Mouse (Mus musculus) layer of hippocampus, adult 6 months (tissue): ENCODE results near the gene Gdf5. TPM values are rescaled to one million over a fixed set of nuclear protein-coding genes. Genes with fewer than 3 reads are reported as not detected.

Experiments used
- long read RNA-seq, 2 experiments: library from polyadenylated mRNA; unstranded; transcript quantifications; one replicate each; pipeline ENCODE4 v2.0.0; 2019 to 2020
- polyA plus RNA-seq: library from polyadenylated mRNA; unstranded; fragments of <200 nt; fragmentation: Nextera tagmentation; gene quantifications from 2 replicates; pipeline ENCODE4 v1.2.3, GENCODE M21; 2021

The Gdf5 gene
- polyA plus RNA-seq: 0.09 and 0.51 TPM in 2 replicates
- long read RNA-seq, experiment 1: 0 reads
- long read RNA-seq, experiment 2, partial matches to known transcripts: 0 of 1 reads
- long read RNA-seq, experiment 2, other reads (novel, unspliced or antisense): 0 of 1 reads

DNA sequence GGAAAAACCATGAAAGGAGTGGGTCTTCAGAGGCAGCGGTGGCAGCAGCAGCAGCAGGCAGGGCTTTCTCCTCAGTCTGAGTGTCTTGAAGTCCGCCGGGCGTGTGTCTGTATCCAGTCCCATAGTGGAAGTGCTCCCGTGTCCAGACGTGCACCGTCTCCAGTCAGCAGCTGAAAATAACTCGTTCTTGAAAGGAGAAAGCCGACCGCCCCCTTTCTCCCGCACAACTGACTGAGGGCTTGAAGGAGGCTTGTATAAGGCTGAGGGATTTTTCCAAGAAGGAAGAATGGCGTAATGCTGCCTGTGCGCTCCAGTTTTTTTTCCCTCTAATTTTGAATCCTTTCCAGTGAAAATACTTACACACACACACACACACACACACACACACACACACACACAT, at the start of gene Gdf5:
TSS of gene Gdf5 (minus strand) at position 244 of the 400 bp plus-strand sequence.

DNA sequence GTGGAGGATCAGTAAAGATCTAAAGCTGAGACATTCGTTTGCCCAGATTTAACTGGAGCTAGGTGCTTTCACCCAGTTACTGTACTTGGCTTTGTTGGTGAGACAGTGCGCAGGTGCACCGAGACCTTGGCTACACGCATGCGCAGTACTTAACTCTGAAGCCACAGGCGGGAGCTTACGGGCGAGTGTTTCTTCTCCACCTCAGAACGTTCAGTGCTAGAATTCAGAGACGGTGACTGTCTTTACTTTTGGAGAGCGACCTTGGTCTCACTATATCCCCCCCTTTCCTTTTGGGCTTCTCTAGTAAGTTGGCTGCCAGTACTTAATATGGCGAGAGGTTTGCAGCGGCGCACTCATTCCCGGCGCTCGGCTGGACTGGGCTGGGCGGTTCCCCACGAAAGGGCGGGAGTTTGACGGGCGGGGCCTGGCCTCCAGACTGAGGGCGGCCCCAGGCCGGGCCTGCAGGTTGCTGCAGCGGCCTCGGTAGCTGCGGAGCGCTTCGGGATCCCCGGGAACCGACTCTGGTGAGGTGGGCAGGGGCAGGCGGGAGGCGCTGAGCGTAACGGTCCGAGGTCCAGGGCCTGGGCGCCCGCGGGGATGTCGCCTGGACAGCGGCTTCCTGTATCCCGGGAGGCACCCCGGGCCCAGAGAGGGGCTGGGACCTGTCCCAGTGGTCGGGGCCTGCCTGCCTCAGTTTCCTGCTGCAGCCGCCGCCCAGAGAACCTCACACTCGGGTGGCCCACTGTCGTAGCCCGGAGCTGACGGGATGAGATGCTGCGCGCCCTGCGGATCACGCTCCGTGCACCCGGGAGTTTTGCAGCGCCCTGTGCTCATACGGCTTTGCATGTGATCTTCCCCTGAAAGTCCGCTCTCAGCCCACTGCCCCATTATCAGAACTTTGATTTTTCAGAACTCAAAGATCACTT, 11.2 kb upstream of the Gdf5 start, which contains the start of gene Cep250:
TSS of gene Cep250 (plus strand) at position 325 of the 926 bp plus-strand sequence.

DNA sequence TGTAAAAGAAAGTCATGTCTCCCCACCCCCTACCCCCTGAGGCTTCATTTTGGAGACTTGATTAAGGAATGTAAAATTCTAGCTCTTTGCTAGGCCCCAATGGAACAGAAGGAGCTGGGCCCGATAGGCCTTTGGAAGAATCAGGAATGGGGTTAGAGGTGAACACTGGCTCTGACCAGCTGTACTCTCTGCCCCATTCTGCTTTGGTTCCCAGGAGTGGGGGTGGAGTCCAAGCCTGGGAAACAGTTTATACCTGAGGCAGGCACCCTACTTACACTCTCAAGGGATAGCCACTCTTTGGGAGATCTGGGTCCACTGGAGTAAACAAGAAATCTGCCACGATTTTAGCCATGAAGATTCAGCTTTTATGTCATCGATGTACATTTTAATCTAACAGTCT, 4.5 kb downstream of the Gdf5 start, which contains the start of gene Gm15557:
TSS of gene Gm15557 (plus strand) at position 48 of the 400 bp plus-strand sequence.

DNA sequence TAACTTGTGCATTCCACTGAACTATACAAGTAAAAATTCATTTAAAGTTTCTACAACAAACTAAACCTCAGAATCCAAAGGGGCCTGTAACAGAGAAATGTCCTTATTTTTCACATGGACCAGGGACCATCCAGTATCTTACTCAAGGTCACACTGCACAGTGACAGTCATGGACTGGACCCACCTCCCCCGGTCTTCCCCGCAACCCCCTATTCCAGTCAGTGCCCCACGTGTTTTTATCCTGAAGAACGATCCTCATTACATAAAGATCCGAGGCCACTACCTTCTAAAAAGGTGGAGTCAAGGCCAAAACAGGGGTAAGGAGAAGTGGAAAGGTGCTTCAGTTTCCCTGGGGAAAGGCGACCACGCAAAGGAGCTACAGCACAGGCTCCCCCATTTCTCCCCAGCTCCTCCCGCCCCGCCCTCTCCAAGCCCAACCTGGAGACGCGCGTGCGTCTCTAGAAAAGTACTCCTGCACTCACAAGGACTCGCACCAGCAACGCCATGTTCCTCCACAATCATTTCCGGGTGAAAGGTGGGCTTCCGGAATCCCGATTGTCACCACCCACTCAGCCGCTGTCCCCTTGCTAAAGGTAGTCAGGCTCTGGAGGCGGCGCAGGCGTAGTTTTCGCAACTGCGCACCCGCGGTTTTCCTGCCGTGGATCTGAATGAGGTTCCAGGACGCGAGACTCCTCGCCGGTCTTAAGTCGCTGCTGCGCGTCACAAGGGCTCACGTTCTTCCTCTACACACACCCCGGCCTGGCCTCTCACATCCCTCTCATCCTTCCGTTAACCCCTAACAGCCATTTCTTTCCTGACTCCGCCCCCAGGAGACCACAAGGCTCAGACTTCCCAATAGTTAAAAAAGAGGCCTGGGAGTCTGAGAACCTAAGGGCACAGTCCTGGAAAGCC, 15.4 kb downstream of the Gdf5 start, which contains the start of gene Uqcc1:
TSS of gene Uqcc1 (minus strand) at position 780 of the 912 bp plus-strand sequence.

Other genes with a start within 250 kb of the Gdf5 start
- gene Edem2, start 215.9 kb downstream of the Gdf5 start, polyA plus RNA-seq: 25.6 and 26.2 TPM in 2 replicates
- not detected in 2 replicates for gene Gm17581, start 209.5 kb downstream of the Gdf5 start, polyA plus RNA-seq
- 0.56 and 0.78 TPM in 2 replicates for gene Procr, start 194.2 kb downstream of the Gdf5 start, polyA plus RNA-seq
- 2.3 and 2.6 TPM in 2 replicates for gene Mmp24, start 170.0 kb downstream of the Gdf5 start, polyA plus RNA-seq
- 105 and 107 TPM in 2 replicates for gene BC029722, start 125.9 kb downstream of the Gdf5 start, polyA plus RNA-seq
- 103 and 105 TPM in 2 replicates for gene Eif6, start 118.4 kb downstream of the Gdf5 start, polyA plus RNA-seq
- gene Fam83c, start 110.5 kb downstream of the Gdf5 start, polyA plus RNA-seq: 0.04 TPM in 1 of 2 replicates, not detected in the other
- 68.7 and 69.3 TPM in 2 replicates for gene Uqcc1, start 15.1 kb downstream of the Gdf5 start, polyA plus RNA-seq
- not detected in 2 replicates for gene Gm15557, start 4.6 kb downstream of the Gdf5 start, polyA plus RNA-seq
- 4.6 and 4.7 TPM in 2 replicates for gene Cep250, start 11.1 kb upstream of the Gdf5 start, polyA plus RNA-seq
- gene 6430550D23Rik, start 62.6 kb upstream of the Gdf5 start, polyA plus RNA-seq: 0.35 and 0.45 TPM in 2 replicates
- gene Ergic3, start 62.7 kb upstream of the Gdf5 start, polyA plus RNA-seq: 459 and 479 TPM in 2 replicates
- not detected in 2 replicates for gene Fer1l4, start 107.6 kb upstream of the Gdf5 start, polyA plus RNA-seq
- gene Spag4, start 119.8 kb upstream of the Gdf5 start, polyA plus RNA-seq: 2.9 and 3.6 TPM in 2 replicates
- 12.4 and 13.4 TPM in 2 replicates for gene Cpne1, start 166.6 kb upstream of the Gdf5 start, polyA plus RNA-seq
- 8.5 and 9.2 TPM in 2 replicates for gene Rbm12, start 166.6 kb upstream of the Gdf5 start, polyA plus RNA-seq
- gene Gm28036, start 181.7 kb upstream of the Gdf5 start, polyA plus RNA-seq: 6.0 and 6.5 TPM in 2 replicates
- 600 and 732 TPM in 2 replicates for gene Romo1, start 198.7 kb upstream of the Gdf5 start, polyA plus RNA-seq
- 56.4 and 61.8 TPM in 2 replicates for gene Nfs1, start 198.8 kb upstream of the Gdf5 start, polyA plus RNA-seq
- gene Rbm39, start 234.9 kb upstream of the Gdf5 start, polyA plus RNA-seq: 239 and 242 TPM in 2 replicates